Mouse (Mus musculus) E14TG2a.4 (cell line): ENCODE results near the gene D17Wsu92e.

Source experiments
- CTCF ChIP-seq: conservative IDR thresholded peaks from 2 replicates; pipeline ENCODE4 v1.5.1; 2014; ENCODE audit warnings: low read length
- POU5F1 ChIP-seq: IDR thresholded peaks from 2 replicates; pipeline ENCODE4 v1.6.1; 2014; ENCODE audit warnings: low read length, borderline replicate concordance

DNA sequence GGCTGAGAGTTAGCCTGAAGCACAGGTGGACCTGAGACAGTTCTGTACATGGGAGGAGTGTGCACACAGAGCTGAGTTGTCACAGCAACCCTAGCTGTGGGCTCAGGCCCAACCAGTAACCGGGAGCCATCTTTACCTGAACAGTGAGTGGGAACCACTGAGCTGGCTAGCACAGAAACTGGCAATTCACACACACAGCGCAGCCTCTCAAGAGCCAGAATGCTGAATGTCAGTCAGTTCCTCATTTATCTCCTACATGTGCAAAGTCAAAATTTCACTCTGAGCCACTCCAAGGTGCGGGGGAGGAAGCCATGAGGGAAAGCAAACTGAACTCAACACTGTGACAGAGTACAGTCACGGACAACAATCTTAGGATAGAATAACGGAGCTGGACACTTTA, 53.3 kb downstream of the D17Wsu92e start:
- TF ChIP-seq CTCF: no peak
- no peak for TF ChIP-seq POU5F1
